Mouse (Mus musculus): ENCODE results near the gene Rab11fip4.

Gene Rab11fip4

GRCm38 (mm10) chr11:79590664-79591590 is at the start of gene Rab11fip4:
Gene Rab11fip4, plus strand, starts transcription at chr11:79591212.
- peak; percentile 68 for DNase-seq

- no peak for DNase-seq
These were observed 38.4 kb upstream of the Rab11fip4 start for GRCm38 (mm10) chr11:79552622-79553021.

GRCm38 (mm10) chr11:79560536-79560935 is 30.5 kb upstream of the Rab11fip4 start:
- DNase-seq: no peak

GRCm38 (mm10) chr11:79563493-79563892 is 27.5 kb upstream of the Rab11fip4 start:
- no peak for DNase-seq

GRCm38 (mm10) chr11:79566947-79567346 is 24.1 kb upstream of the Rab11fip4 start:
- no peak for DNase-seq

- DNase-seq: no peak
These were observed 22.7 kb upstream of the Rab11fip4 start for GRCm38 (mm10) chr11:79568197-79568911.

- no peak for DNase-seq
These were observed 20.7 kb upstream of the Rab11fip4 start for GRCm38 (mm10) chr11:79570319-79570718.

GRCm38 (mm10) chr11:79573836-79574235 is 17.2 kb upstream of the Rab11fip4 start:
- no peak for DNase-seq

DNA sequence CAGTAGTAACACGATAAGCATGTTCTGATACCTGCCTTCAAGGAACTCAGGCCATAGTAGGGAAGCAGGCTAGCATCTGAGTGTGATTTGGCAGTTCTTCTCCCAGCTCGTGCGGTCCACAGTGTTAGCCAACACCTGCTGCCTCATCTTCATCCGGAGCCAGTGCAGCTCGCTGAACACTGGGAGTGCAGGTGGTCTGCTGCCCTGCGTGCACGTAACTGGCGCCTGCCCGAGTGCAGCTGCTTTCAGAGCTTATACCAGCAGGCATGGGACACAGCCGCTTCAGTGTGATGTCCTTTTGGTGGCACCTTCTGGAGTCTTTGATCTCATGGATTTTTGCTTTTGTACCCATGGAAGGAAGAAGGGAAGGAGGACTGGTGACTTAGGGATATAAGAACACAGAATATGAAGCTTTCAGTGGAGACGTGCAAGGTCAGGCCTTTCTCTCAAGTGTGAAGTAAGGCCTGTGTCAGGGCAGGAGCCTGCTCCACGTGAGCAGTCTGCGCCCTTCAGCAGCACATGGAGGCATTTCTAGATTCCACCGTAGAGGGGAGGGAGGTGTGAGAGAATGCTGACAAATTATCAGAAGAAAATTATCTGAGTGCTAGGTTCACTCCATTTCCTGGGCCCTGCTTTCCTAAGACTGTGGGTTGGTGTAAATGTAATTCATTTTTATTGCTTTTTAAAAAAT is 15.5 kb upstream of the Rab11fip4 start:
- DNase-seq: no peak

GRCm38 (mm10) chr11:79577741-79578140 is 13.3 kb upstream of the Rab11fip4 start:
- DNase-seq: peak; percentile 84

DNA sequence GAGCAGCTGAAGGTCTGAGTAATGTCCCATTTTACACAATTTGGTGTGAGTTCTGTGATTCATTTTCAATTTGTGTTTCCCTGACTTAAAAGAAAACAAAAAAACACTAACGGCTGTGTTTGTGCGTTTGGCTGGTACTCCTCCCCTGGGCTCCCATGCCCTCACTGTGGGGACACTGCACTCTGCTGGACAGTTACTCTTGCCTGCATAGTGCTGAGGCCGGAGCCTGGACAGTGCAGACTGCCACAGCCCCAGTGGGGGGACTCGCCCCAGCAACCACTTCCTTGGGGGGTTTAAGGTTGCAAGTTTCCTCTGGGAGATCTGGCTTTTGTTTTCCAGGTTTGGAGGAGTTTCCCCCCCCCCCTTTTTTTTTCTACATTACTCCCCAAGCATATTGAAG is 10.4 kb upstream of the Rab11fip4 start:
- DNase-seq: no peak

GRCm38 (mm10) chr11:79581257-79581656 is 9.8 kb upstream of the Rab11fip4 start:
- DNase-seq: no peak

DNA sequence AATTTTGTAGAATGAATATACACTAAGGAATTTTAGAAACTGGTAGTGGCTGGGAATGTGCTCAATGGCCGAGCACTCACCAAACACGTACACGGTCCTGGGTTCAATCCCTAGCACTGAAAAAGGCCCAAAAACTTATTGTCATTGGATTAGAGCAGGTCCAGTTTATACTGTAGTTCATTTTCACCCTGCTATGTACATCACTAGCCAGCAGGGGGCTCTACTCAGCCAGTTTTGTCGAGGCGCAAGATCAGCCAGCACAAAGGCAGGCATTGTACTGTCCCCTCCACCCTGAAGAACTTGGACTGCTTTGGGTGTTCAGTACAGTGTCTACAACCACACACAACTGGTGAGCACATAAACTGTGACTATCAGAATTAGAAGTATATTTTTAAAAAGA is 6.8 kb upstream of the Rab11fip4 start:
- peak; percentile 76 for DNase-seq

DNA sequence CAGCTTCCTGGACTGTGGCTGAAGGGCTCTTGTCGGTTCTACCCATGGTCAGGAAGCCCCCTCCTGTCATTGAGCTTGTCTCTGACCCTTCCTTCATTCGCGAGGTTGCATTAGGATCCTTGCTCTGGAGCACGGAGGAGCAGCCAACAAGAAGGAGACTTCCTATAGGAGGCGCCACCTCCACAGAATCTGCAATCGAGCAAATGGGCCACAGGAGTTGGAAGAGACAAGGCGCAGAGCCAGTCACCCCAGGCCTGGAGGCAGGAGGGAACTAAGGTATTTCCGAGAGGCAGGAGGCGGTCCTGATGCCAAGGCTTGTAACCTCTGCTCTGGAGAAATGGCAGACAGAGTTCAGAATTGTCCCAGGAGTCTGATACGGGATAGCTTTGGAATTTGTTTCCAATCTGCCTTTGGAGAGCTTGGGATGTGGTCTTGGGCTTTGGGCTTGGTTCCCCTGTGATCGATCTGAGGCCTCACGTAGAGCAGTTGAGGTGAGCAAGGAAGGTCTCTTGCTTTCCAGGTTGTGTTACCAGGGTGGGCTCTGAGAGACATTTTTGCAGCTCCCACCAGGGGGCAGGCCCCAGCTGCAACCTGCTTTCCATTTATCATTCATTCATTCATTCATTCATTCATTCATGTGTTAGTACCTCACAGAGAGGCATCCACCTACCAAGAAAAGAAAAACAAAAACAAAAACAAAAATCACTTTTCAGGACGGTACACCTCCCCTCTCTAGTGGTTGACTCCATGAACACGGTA is 1.5 kb upstream of the Rab11fip4 start:
- peak; percentile 44 for DNase-seq

GRCm38 (mm10) chr11:79591591-79591975 is 571 bp downstream of the Rab11fip4 start:
- DNase-seq: peak; percentile 43

DNA sequence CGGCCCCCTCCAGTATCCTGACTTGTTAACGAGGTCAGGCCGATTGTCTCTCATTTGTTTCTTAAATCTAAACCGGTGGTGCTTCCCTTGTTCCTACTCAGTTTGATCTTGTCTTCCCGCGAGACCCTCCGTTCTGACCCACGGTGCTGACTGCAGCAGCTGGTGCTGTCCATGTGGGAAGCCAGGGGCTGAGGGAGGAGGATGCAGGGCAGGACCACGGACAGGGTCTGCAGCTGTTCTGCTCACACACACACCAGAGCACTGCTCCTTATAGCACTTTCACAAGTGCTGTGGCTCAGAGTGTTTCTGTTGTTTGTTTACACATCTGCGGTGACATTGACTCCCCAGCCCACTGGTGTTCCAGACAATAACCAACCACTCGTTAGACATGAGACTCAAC is 2.5 kb downstream of the Rab11fip4 start:
- no peak for DNase-seq

DNA sequence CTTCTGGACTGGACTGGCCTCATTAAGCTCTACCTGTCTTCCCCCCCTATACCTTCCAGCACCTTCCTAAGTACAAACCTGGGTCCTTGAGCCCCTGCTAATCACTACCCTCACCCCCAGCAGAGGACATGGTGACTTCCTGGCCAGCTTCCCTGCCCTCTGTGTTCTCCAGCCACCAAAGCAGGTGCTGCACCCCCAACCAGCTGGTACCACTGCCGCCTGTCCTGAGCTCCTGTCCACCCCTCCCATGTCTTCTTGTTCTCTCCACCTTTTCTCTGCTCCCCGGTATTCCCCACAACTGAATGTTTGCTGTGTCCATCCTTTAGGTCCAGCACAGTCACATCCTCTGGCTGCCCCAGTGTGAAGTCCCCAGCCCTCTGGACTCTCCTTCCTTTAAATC is 19.4 kb downstream of the Rab11fip4 start:
- DNase-seq: no peak

GRCm38 (mm10) chr11:79611011-79611666 is 20.1 kb downstream of the Rab11fip4 start:
- peak; percentile 62 for DNase-seq

DNA sequence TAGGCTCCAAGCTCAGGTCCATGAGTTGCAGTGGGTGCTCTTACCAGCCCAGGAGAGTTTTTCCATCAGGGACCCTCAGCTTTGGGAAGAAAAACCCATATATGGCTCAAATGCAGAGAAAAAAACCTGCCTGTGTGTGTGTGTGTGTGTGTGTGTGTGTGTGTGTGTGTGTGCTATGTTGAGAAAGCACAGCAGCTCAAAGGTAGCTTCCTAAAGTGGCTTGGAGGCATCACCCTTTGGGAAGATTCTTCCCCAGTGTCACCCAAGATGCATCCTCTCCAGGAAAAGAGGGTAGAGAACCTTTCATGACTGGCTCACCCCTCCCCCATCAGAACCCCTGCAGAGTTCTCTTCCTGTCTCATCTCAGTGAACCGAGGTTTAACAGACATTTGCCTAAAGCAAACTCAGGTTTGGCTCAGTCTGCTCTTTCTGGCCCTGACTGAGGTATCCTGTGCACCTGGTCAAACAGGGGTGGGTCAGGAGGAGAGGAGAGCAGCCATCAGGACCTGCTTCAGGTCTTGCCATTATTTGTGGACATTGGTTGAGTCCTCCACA is 21.1 kb downstream of the Rab11fip4 start:
- no peak for DNase-seq

- DNase-seq: no peak
These were observed 22.1 kb downstream of the Rab11fip4 start for GRCm38 (mm10) chr11:79613084-79613483.

DNA sequence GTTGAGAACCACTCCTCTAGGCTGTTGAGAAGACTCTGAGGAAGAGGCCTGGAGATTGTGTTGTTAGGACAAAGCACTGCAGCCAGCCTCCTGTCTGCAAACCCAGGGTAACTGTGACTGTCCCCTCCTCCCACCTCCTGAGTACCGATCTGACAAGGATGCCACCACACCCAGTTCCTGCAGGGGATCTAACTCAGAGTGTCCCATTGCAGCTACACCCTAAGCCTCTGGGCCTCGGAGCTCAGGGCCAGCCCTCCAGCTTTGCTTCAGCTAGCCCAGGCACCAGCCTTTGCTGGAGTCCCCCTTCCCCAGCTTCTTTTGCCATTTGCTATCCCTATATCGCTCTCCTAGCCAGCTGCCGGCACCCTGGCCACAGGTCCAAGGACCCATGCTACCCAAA is 22.7 kb downstream of the Rab11fip4 start:
- no peak for DNase-seq

- DNase-seq: no peak
These were observed 23.9 kb downstream of the Rab11fip4 start for GRCm38 (mm10) chr11:79614880-79615279.

All from right cerebral cortex, adult 18-20 months (tissue).